Mouse (Mus musculus): ENCODE data around the gene Adgrl3.

- TF ChIP-seq POLR2A (IDR thresholded peaks at IDR 0.05; ENCODE audit: extremely low read depth, insufficient read depth, low read length) (no peak), CTCF (IDR thresholded peaks at IDR 0.05; ENCODE audit: extremely low read depth, insufficient read depth, low read length) (no peak)
These were observed 41.0 kb downstream of the Adgrl3 start for GRCm38 (mm10) chr5:81060950-81061349.
